Mouse (Mus musculus) C2C12 (cell line): ENCODE measurements around the gene Hmg20a. TPM values are rescaled to one million over a fixed set of nuclear protein-coding genes. Genes with fewer than 3 reads are reported as not detected.
"Not testable (repeated sequence)": the region's sequence is repeated elsewhere in the genome, so short reads cannot be mapped to it uniquely, and the experiment has no call there.

Experiments
- H3K27me3 ChIP-seq: one replicate; pipeline ENCODE4 v1.6.1; 2011; ENCODE audit not compliant: control insufficient read depth, insufficient read depth, insufficient read length
- H3K36me3 ChIP-seq: one replicate; pipeline ENCODE4 v1.6.1; 2011; ENCODE audit not compliant: control insufficient read depth, insufficient read depth
- H3K4me3 ChIP-seq: one replicate; pipeline ENCODE4 v1.5.1; 2011; ENCODE audit warnings: mild to moderate bottlenecking, control low read depth; ENCODE audit not compliant: poor library complexity, insufficient read depth, severe bottlenecking
- H3K79me2 ChIP-seq: one replicate; pipeline ENCODE4 v1.6.1; 2011; ENCODE audit not compliant: control insufficient read depth, insufficient read depth
- H3K79me3 ChIP-seq: one replicate; pipeline ENCODE4 v1.6.1; 2011; ENCODE audit warnings: low read depth, control low read depth
- H3ac ChIP-seq: one replicate; pipeline ENCODE3; 2011; ENCODE audit warnings: low read depth; ENCODE audit not compliant: control insufficient read depth, insufficient read length
- CEBPB ChIP-seq: IDR thresholded peaks from one replicate; pipeline ENCODE4 v1.6.1; 2011; ENCODE audit warnings: low read depth, mild to moderate bottlenecking, control low read depth, moderate library complexity
- CTCF ChIP-seq: IDR thresholded peaks from one replicate; pipeline ENCODE4 v1.5.1; 2011; ENCODE audit not compliant: control insufficient read depth, insufficient read depth, insufficient read length
- FOSL1 ChIP-seq: IDR thresholded peaks from one replicate; pipeline ENCODE4 v1.8.0; 2011; ENCODE audit warnings: mild to moderate bottlenecking, low read length; ENCODE audit not compliant: poor library complexity, insufficient read depth, severe bottlenecking
- MAX ChIP-seq: IDR thresholded peaks from one replicate; pipeline ENCODE4 v1.6.1; 2011; ENCODE audit warnings: mild to moderate bottlenecking, control low read depth
- MYOD1 ChIP-seq: IDR thresholded peaks from one replicate; pipeline ENCODE4 v1.6.1; 2011; ENCODE audit warnings: low read depth; ENCODE audit not compliant: control insufficient read depth, insufficient read length
- MYOG ChIP-seq: IDR thresholded peaks from one replicate; pipeline ENCODE4 v1.6.1; 2011; ENCODE audit not compliant: control insufficient read depth, insufficient read length; ENCODE audit errors: extremely low read depth
- USF1 ChIP-seq: IDR thresholded peaks from one replicate; pipeline ENCODE4 v1.6.1; 2011; ENCODE audit warnings: low read depth, mild to moderate bottlenecking, control low read depth, moderate library complexity
- polyA plus RNA-seq: library from polyadenylated mRNA; unstranded; fragments of >200 nt; fragmentation: generic; extraction: Trizol; gene quantifications from one replicate; pipeline ENCODE4 v1.2.1, GENCODE M21; 2012; ENCODE audit warnings: missing spikeins

Hmg20a gene
- polyA plus RNA-seq, 1 experiment, result 9.7 TPM

- Histone ChIP-seq H3K27me3 (no peaks in the 10 kb centered on the region), H3K36me3 (no peaks in the 10 kb centered on the region), H3ac (no peak overlapping the region), H3K4me3 (no peak overlapping the region), H3K79me2 (peaks cover 71% of the 10 kb centered on the region), H3K79me3 (peaks cover 21% of the 10 kb centered on the region)
- TF ChIP-seq MYOD1 (no peak), FOSL1 (no peak), MYOG (no peak), MAX (no peak), CTCF (no peak), CEBPB (no peak), USF1 (no peak)
Measured at GRCm38 (mm10) chr9:56424861-56425260, 6.5 kb downstream of the Hmg20a start.

- Histone ChIP-seq H3ac (no peak overlapping the region), H3K79me3 (no peaks in the 10 kb centered on the region), H3K79me2 (peaks cover 8% of the 10 kb centered on the region), H3K27me3 (no peaks in the 10 kb centered on the region), H3K4me3 (no peak overlapping the region), H3K36me3 (no peaks in the 10 kb centered on the region)
- no peak for TF ChIP-seq USF1
- TF ChIP-seq MAX, result no peak
- no peak for TF ChIP-seq CEBPB
- no peak for TF ChIP-seq CTCF
- no peak for TF ChIP-seq FOSL1
- TF ChIP-seq MYOG, result no peak
- no peak for TF ChIP-seq MYOD1
Measured at GRCm38 (mm10) chr9:56435821-56436526, 17.6 kb downstream of the Hmg20a start.

DNA sequence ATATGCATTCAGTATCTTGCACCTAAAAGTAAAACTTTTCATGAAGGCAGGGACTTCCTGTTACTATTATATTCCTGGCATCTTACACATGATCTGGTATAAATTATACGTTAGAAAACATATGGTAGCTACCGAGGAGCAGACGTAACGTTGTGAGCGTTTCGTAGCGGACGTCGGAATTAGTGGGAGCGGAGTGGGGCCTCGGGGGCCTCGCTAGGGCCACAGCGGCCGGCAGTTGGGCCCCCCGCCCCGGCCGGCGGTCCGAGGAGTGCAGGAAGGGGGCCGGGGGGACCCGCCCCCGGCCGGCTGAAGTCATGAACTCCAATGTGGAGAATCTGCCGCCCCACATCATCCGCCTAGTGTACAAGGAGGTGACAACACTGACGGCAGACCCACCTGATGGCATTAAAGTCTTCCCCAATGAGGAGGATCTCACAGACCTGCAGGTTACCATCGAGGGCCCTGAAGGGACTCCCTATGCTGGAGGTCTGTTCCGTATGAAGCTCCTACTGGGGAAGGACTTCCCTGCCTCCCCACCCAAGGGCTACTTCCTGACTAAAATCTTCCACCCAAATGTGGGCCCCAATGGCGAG is 19.0 kb downstream of the Hmg20a start:
- not testable (repeated sequence) for H3K36me3 ChIP-seq, H3K79me3 ChIP-seq, H3ac ChIP-seq, H3K79me2 ChIP-seq, H3K4me3 ChIP-seq, H3K27me3 ChIP-seq

DNA sequence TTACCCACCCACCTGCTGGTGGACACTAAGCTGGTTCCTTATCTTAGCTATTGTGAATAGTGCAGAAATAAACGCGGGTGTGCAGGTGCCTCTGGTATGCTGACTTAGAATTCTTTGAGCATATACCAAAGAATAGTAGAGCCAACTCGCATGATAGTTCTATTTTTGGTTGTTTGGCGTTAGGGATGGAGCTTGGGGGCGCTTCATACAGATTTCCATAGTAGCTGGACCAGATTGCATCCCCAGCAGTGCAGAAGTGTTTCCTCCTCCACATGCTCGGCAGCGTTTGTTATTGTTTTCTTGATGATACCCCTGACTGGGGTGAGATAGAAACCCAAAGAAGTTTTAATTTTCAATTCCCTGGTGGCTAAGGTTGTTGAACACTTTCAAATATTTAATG is 21.3 kb downstream of the Hmg20a start:
- Histone ChIP-seq H3K4me3 (no peak overlapping the region), H3K27me3 (no peaks in the 10 kb centered on the region), H3K79me3 (no peaks in the 10 kb centered on the region), H3ac (no peak overlapping the region), H3K79me2 (no peaks in the 10 kb centered on the region), H3K36me3 (no peaks in the 10 kb centered on the region)
- no peak for TF ChIP-seq MYOD1
- no peak for TF ChIP-seq MAX
- TF ChIP-seq MYOG, result no peak
- TF ChIP-seq FOSL1, result no peak
- TF ChIP-seq CEBPB, result no peak
- no peak for TF ChIP-seq USF1
- no peak for TF ChIP-seq CTCF

DNA sequence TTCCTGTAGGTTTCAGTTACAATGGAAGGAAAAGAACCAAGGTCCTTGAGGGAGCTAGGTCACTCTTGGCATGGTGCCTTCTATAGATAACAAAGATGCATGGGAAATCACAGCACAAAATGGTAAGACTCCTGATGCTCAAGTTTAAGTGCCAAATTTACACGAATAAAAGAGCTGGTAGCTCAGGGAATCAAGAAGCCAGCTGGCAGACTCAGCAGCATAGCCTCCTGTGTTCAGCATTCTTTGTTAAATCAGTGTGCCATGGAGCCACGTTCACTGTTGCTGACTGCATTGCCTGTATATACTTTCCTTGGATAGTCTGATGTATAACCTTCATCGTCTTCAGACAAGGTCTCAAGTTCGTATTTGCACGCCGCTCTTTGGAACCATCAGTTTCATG is 33.2 kb downstream of the Hmg20a start:
- TF ChIP-seq FOSL1 (no peak), MAX (no peak)
- H3K4me3 ChIP-seq, result no peak overlapping the region
- no peak overlapping the region for H3ac ChIP-seq
- no peaks in the 10 kb centered on the region for H3K79me3 ChIP-seq
- H3K36me3 ChIP-seq, result no peaks in the 10 kb centered on the region
- H3K79me2 ChIP-seq, result no peaks in the 10 kb centered on the region
- no peaks in the 10 kb centered on the region for H3K27me3 ChIP-seq

DNA sequence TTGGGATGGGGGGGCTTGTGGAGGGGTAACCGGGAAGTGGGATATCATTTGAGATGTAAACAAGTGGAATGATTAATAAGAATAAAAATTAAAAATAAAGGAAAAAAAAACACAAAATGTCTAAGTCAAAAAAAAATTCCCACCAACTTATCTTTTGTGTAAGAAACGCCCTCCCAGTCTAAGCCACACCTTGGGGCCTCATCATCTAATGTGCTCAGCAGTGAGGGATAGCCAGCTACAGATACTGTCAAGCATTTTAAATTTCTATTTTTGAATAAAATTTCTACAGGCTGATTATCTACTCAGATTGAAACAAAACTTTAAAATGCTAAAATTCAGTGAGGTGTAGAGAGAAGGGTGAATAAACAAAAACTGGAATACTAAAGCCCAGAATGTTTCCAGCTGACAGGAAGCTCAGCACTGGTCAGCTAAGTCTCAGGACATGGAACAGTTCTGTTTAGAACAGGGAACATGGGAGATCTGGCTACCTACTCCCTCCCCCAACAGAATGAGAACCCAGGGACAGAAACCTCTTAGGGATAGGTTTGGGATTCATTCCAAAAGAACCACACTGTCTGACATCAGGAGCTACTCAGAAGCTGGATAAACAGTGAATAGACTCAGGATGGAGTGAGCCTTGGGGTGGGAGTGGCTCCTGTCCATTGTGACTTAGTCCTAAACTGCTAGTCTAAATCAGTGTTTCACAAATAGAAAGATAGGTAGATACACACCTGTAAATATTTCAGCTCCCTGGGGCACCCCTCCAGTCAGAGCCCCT is 34.8 kb downstream of the Hmg20a start:
- Histone ChIP-seq H3K79me3 (no peaks in the 10 kb centered on the region), H3ac (no peak overlapping the region), H3K4me3 (no peak overlapping the region), H3K36me3 (no peaks in the 10 kb centered on the region), H3K27me3 (no peaks in the 10 kb centered on the region), H3K79me2 (no peaks in the 10 kb centered on the region)
- TF ChIP-seq CTCF, result no peak
- TF ChIP-seq FOSL1, result no peak
- TF ChIP-seq MYOD1, result no peak
- TF ChIP-seq MYOG, result no peak
- no peak for TF ChIP-seq CEBPB
- no peak for TF ChIP-seq USF1
- TF ChIP-seq MAX, result no peak
